Comparison of ENCODE assay signal across 7 mouse cellular contexts in the genomic region with DNA sequence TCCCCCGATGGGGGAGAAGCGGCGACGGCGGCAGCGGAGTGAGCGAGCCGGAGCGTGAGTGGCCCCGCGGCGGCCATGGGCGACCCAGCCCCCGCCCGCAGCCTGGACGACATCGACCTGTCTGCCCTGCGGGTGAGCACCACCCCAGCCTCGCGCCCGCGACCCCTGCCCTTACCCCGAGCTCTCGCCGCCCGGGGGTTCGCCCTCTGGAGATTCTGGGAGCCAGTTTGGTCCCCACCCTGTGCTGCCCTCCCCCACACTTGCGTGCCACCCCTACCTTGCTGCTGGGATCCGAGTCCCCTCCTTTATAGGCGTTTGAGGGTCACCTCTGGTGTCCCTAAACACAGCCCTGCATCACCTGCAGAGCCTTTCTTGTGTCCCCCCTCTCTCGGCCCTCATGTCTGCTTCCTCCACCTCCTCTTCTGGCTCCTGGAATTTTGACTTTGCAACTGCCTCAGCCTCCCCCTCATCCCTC. TPM values are rescaled to one million over a fixed set of nuclear protein-coding genes. Genes with fewer than 3 reads are reported as not detected.
A peak's percentile ranks its signal among the peaks of the same experiment; 100 is the strongest.
DNase-seq lines count a peak whose midpoint lies in the region; ATAC-seq lines count a peak whose summit lies in the region.

No protein-coding gene starts in this region.

- peak overlapping the region; percentile 85 for H3K27ac ChIP-seq in lung, embryonic 15.5 days
- H3K27ac ChIP-seq in limb, embryonic 11.5 days (replicated peaks; ENCODE audit: low read depth, low read length): peak overlapping the region; percentile 89
- peak overlapping the region; percentile 87 for H3K27ac ChIP-seq in neural tube, embryonic 15.5 days (replicated peaks)

- no peaks in the 10 kb centered on the region for H3K9me3 ChIP-seq in lung, embryonic 15.5 days
- H3K9me3 ChIP-seq in limb, embryonic 11.5 days (ENCODE audit: control insufficient read depth, low read length): no peaks in the 10 kb centered on the region
- H3K9me3 ChIP-seq in neural tube, embryonic 15.5 days (replicated peaks): no peaks in the 10 kb centered on the region

- H3K4me2 ChIP-seq in lung, embryonic 15.5 days: peak overlapping the region; percentile 91
- H3K4me2 ChIP-seq in limb, embryonic 11.5 days (ENCODE audit: low read depth, severe bottlenecking): peak overlapping the region; percentile 87
- H3K4me2 ChIP-seq in neural tube, embryonic 15.5 days: peak overlapping the region; percentile 78

- H3K36me3 ChIP-seq in lung, embryonic 15.5 days: no peaks in the 10 kb centered on the region
- peaks cover 1% of the 10 kb centered on the region; the same call in 1 of the 2 replicates for H3K36me3 ChIP-seq in limb, embryonic 11.5 days (ENCODE audit: control insufficient read depth, insufficient read depth, low read length)
- no peaks in the 10 kb centered on the region for H3K36me3 ChIP-seq in neural tube, embryonic 15.5 days

- DNase-seq in lung, postnatal 25 days (ENCODE audit: low spot score): no peak
- DNase-seq in limb, embryonic 11.5 days (ENCODE audit: low spot score): no peak
- no peak for DNase-seq in adrenal gland, adult 2 months

- ATAC-seq in lung, embryonic 15.5 days (ENCODE audit: borderline replicate concordance, extremely low read depth, low FRiP score, low TSS enrichment): no peak; the same call in 1 of the 2 replicates
- ATAC-seq in erythroblast, adult 5-6 weeks (replicated peaks; ENCODE audit: low FRiP score, poor library complexity, severe bottlenecking): 0 out of 2 replicates have a peak, but pooled peaks have one; percentile 34
- ATAC-seq in limb, embryonic 11.5 days (ENCODE audit: insufficient number of reproducible peaks, low FRiP score, low TSS enrichment, low read depth): peak; percentile 49
- peak; percentile 37 for ATAC-seq in neural tube, embryonic 15.5 days (ENCODE audit: low FRiP score)
- ATAC-seq in granulocyte monocyte progenitor cell, adult 5-6 weeks (replicated peaks; ENCODE audit: poor library complexity, severe bottlenecking): no peak

- WGBS in lung, embryonic 15.5 days: under 1% methylated on average over 26 of the region's 31 CpGs
- WGBS in limb, embryonic 11.5 days: 0% methylated on average over 27 of the region's 31 CpGs
- WGBS in neural tube, embryonic 15.5 days: under 1% methylated on average over 21 of the region's 31 CpGs

- H3K4me3 ChIP-seq in lung, embryonic 15.5 days: peak overlapping the region; percentile 85
- peak overlapping the region; percentile 93 for H3K4me3 ChIP-seq in limb, embryonic 11.5 days (ENCODE audit: low read depth, low read length)
- H3K4me3 ChIP-seq in neural tube, embryonic 15.5 days (replicated peaks): peak overlapping the region; percentile 94

- no peaks in the 10 kb centered on the region for H3K27me3 ChIP-seq in lung, embryonic 15.5 days
- no peaks in the 10 kb centered on the region for H3K27me3 ChIP-seq in limb, embryonic 11.5 days (ENCODE audit: control insufficient read depth, insufficient read depth, low read length)
- no peaks in the 10 kb centered on the region for H3K27me3 ChIP-seq in neural tube, embryonic 15.5 days (replicated peaks)

- peaks cover 17% of the 10 kb centered on the region for H3K4me1 ChIP-seq in lung, embryonic 15.5 days
- H3K4me1 ChIP-seq in limb, embryonic 11.5 days (ENCODE audit: control insufficient read depth, insufficient read depth, low read length): peaks cover 30% of the 10 kb centered on the region
- H3K4me1 ChIP-seq in neural tube, embryonic 15.5 days: peaks cover 49% of the 10 kb centered on the region

- H3K9ac ChIP-seq in lung, embryonic 15.5 days: peak overlapping the region; percentile 77
- H3K9ac ChIP-seq in limb, embryonic 11.5 days (ENCODE audit: low read length): peak overlapping the region; percentile 85
- H3K9ac ChIP-seq in neural tube, embryonic 15.5 days (replicated peaks): peak overlapping the region; percentile 95

RNA-seq across cellular contexts. Expression of gene Mink1, which starts 0.4 kb away (rescaled TPM):
- polyA plus RNA-seq in lung, embryonic 15.5 days (2015; fragmentation: Nextera tagmentation; extraction: Ambion mirVana): 8.6 and 10.8 TPM in 2 replicates
- 3.6 and 6.0 TPM in 2 replicates for total RNA-seq in erythroblast, adult 5-6 weeks (2015; ENCODE audit: low replicate concordance)
- 0.98 and 1.3 TPM in 2 replicates for total RNA-seq in erythroblast, adult 5-6 weeks (2017; ENCODE audit: low replicate concordance)
- 21.2 and 22.7 TPM in 2 replicates for polyA plus RNA-seq in limb, embryonic 11.5 days (2014; fragmentation: Nextera tagmentation; extraction: Ambion mirVana)
- 15.0 and 16.6 TPM in 2 replicates for polyA plus RNA-seq in neural tube, embryonic 15.5 days (2015; fragmentation: Nextera tagmentation; extraction: Ambion mirVana)
- total RNA-seq in adrenal gland, adult 2 months (2021): 10 to 100 TPM; 44.8 to 46.0 TPM
- 59.1 and 62.8 TPM in 2 replicates for polyA plus RNA-seq in adrenal gland, adult 2 months (2012; rRNA removed)
- 25.0 and 36.1 TPM in 2 replicates for total RNA-seq in granulocyte monocyte progenitor cell, adult 5-6 weeks (2014; fragmentation: Nextera tagmentation)
- 11.2 and 13.3 TPM in 2 replicates for total RNA-seq in granulocyte monocyte progenitor cell, adult 5-6 weeks (2017)

RNA-seq across cellular contexts. Expression of gene Pld2, which starts 23.2 kb away (rescaled TPM):
- 8.6 and 8.9 TPM in 2 replicates for polyA plus RNA-seq in lung, embryonic 15.5 days (2015; fragmentation: Nextera tagmentation; extraction: Ambion mirVana)
- total RNA-seq in erythroblast, adult 5-6 weeks (2015; ENCODE audit: low replicate concordance): 0.42 TPM in 1 of 2 replicates, not detected in the other
- not detected in 2 replicates for total RNA-seq in erythroblast, adult 5-6 weeks (2017; ENCODE audit: low replicate concordance)
- polyA plus RNA-seq in limb, embryonic 11.5 days (2014; fragmentation: Nextera tagmentation; extraction: Ambion mirVana): 2.4 and 3.9 TPM in 2 replicates
- polyA plus RNA-seq in neural tube, embryonic 15.5 days (2015; fragmentation: Nextera tagmentation; extraction: Ambion mirVana): 16.1 and 18.1 TPM in 2 replicates
- 10 to 100 TPM in 1 of 2 experiments, 1 to 10 TPM in 1; 8.0 to 10.9 TPM for total RNA-seq in adrenal gland, adult 2 months (2021)
- polyA plus RNA-seq in adrenal gland, adult 2 months (2012; rRNA removed): 12.8 and 18.4 TPM in 2 replicates
- total RNA-seq in granulocyte monocyte progenitor cell, adult 5-6 weeks (2014; fragmentation: Nextera tagmentation): 0.99 and 6.2 TPM in 2 replicates
- total RNA-seq in granulocyte monocyte progenitor cell, adult 5-6 weeks (2017): 0.10 and 0.26 TPM in 2 replicates

RNA-seq across cellular contexts. Expression of gene Gm40193, which starts 30.3 kb away (rescaled TPM):
- polyA plus RNA-seq in lung, embryonic 15.5 days (2015; fragmentation: Nextera tagmentation; extraction: Ambion mirVana): not detected in 2 replicates
- total RNA-seq in erythroblast, adult 5-6 weeks (2015; ENCODE audit: low replicate concordance): not detected in 2 replicates
- total RNA-seq in erythroblast, adult 5-6 weeks (2017; ENCODE audit: low replicate concordance): not detected in 2 replicates
- polyA plus RNA-seq in limb, embryonic 11.5 days (2014; fragmentation: Nextera tagmentation; extraction: Ambion mirVana): not detected in 2 replicates
- not detected in 2 replicates for polyA plus RNA-seq in neural tube, embryonic 15.5 days (2015; fragmentation: Nextera tagmentation; extraction: Ambion mirVana)
- not detected for total RNA-seq in adrenal gland, adult 2 months (2021)
- polyA plus RNA-seq in adrenal gland, adult 2 months (2012; rRNA removed): not detected in 2 replicates
- total RNA-seq in granulocyte monocyte progenitor cell, adult 5-6 weeks (2014; fragmentation: Nextera tagmentation): not detected in 2 replicates
- not detected in 2 replicates for total RNA-seq in granulocyte monocyte progenitor cell, adult 5-6 weeks (2017)

RNA-seq across cellular contexts. Expression of gene Psmb6, which starts 37.9 kb away (rescaled TPM):
- 771 and 802 TPM in 2 replicates for polyA plus RNA-seq in lung, embryonic 15.5 days (2015; fragmentation: Nextera tagmentation; extraction: Ambion mirVana)
- total RNA-seq in erythroblast, adult 5-6 weeks (2015; ENCODE audit: low replicate concordance): 33.4 and 43.5 TPM in 2 replicates
- total RNA-seq in erythroblast, adult 5-6 weeks (2017; ENCODE audit: low replicate concordance): 55.5 and 62.5 TPM in 2 replicates
- 964 and 999 TPM in 2 replicates for polyA plus RNA-seq in limb, embryonic 11.5 days (2014; fragmentation: Nextera tagmentation; extraction: Ambion mirVana)
- 756 and 815 TPM in 2 replicates for polyA plus RNA-seq in neural tube, embryonic 15.5 days (2015; fragmentation: Nextera tagmentation; extraction: Ambion mirVana)
- total RNA-seq in adrenal gland, adult 2 months (2021): 100 to 1,000 TPM; 269 to 295 TPM
- polyA plus RNA-seq in adrenal gland, adult 2 months (2012; rRNA removed): 227 and 268 TPM in 2 replicates
- total RNA-seq in granulocyte monocyte progenitor cell, adult 5-6 weeks (2014; fragmentation: Nextera tagmentation): 243 and 281 TPM in 2 replicates
- 290 and 384 TPM in 2 replicates for total RNA-seq in granulocyte monocyte progenitor cell, adult 5-6 weeks (2017)

RNA-seq across cellular contexts. Expression of gene Gltpd2, which starts 44.0 kb away (rescaled TPM):
- polyA plus RNA-seq in lung, embryonic 15.5 days (2015; fragmentation: Nextera tagmentation; extraction: Ambion mirVana): 0.62 and 0.86 TPM in 2 replicates
- total RNA-seq in erythroblast, adult 5-6 weeks (2015; ENCODE audit: low replicate concordance): not detected in 2 replicates
- total RNA-seq in erythroblast, adult 5-6 weeks (2017; ENCODE audit: low replicate concordance): not detected in 2 replicates
- polyA plus RNA-seq in limb, embryonic 11.5 days (2014; fragmentation: Nextera tagmentation; extraction: Ambion mirVana): 0.39 and 0.50 TPM in 2 replicates
- 0.15 and 0.41 TPM in 2 replicates for polyA plus RNA-seq in neural tube, embryonic 15.5 days (2015; fragmentation: Nextera tagmentation; extraction: Ambion mirVana)
- under 1 TPM in 1 of 2 experiments, not detected in 1; 0.23 TPM for total RNA-seq in adrenal gland, adult 2 months (2021)
- 0.22 and 0.31 TPM in 2 replicates for polyA plus RNA-seq in adrenal gland, adult 2 months (2012; rRNA removed)
- not detected in 2 replicates for total RNA-seq in granulocyte monocyte progenitor cell, adult 5-6 weeks (2014; fragmentation: Nextera tagmentation)
- not detected in 2 replicates for total RNA-seq in granulocyte monocyte progenitor cell, adult 5-6 weeks (2017)

Comparison
In these comparisons a context has a peak if more than half of its experiments do, and no peak if none do; other contexts are left out.
1. ATAC-seq: peak in erythroblast, adult 5-6 weeks (single experiment), limb, embryonic 11.5 days (single experiment) and neural tube, embryonic 15.5 days (single experiment); none in lung, embryonic 15.5 days (single experiment) and granulocyte monocyte progenitor cell, adult 5-6 weeks (single experiment).
2. Peak in every context shown above with its lines, with median percentiles within 50 percentile points of each other: H3K27ac ChIP-seq, H3K4me2 ChIP-seq, H3K4me3 ChIP-seq and H3K9ac ChIP-seq.